Mouse (Mus musculus): ENCODE results near the gene Pou4f2.
A peak's percentile ranks its signal among the peaks of the same experiment; 100 is the strongest.

Pou4f2 gene

GRCm38 (mm10) chr8:78436071-78436651, at the start of gene Pou4f2:
Gene Pou4f2, minus strand, starts transcription at chr8:78436645.
- peak in 1 of 2 experiments; percentile 7 for DNase-seq

GRCm38 (mm10) chr8:78477051-78477829, 40.8 kb upstream of the Pou4f2 start:
- DNase-seq: no peak

DNA sequence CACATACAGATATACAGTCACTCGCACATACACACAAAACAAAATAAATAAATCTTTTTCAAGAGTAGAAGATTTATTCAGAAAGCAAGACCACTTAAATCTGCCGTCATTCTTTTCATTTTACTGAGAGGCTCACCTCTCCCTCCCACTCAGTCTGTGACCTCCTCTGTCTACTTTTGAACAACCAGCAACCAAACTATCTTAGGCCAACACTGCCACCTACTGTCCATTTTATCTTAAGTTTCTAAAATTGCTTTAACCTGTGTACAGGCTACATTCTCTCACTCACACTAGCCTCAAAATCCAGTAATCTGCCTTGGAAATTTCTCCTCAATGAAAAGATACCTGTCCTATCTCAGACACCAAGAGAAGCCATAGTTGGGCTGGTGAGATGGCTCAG, 31.4 kb upstream of the Pou4f2 start:
- no peak for DNase-seq

- DNase-seq: no peak
Measured at GRCm38 (mm10) chr8:78463941-78464340, 27.5 kb upstream of the Pou4f2 start.

GRCm38 (mm10) chr8:78456441-78456840, 20.0 kb upstream of the Pou4f2 start:
- DNase-seq: no peak

GRCm38 (mm10) chr8:78442781-78443180, 6.3 kb upstream of the Pou4f2 start:
- DNase-seq: no peak

- no peak for DNase-seq
Measured at GRCm38 (mm10) chr8:78438121-78438520, 1.7 kb upstream of the Pou4f2 start.

DNA sequence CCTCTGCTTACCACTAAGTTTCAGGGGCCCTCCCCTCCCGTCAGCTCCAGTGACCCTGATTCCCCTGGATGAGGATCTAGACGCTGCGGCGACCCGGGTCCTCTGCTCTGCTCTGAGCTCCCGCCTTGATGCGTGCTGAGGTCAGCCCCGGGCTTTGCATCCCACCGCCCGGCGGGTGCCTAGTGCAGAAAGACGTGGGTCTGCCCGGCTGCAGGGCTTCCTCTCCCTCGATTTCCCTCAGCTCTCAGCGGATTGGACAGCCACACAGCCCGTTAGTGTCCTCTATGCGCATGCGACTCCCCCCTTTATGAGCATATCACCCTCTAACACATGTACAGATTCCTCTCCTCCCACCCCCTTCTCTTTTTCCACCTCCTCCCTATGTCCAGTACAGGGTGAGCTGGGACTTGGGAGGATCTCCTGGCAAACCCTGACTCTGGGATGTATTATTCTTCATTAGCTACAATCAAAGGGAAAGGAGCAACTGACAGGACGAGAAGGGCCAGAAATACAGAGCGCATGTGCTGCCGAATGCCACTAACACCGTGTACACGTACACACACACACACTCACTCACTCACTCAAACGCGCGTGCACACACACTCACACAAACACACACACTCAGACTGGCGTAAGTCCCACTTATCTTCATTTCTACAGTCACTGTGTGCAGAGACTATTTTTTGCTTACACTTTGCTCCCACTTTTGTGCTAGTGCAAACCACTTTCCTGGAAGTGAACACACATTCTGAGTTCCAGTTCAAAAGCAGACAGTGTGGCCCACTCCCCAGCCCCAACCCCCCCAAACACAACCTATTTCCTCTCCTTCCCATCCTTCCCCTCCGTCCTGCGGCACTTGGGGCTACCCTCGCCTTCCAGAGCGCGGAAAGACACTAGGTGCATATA, 948 bp upstream of the Pou4f2 start:
- no peak for DNase-seq

GRCm38 (mm10) chr8:78436661-78437060, 216 bp upstream of the Pou4f2 start:
- no peak for DNase-seq

- DNase-seq: no peak
Measured at GRCm38 (mm10) chr8:78435624-78435960, 853 bp downstream of the Pou4f2 start.

DNA sequence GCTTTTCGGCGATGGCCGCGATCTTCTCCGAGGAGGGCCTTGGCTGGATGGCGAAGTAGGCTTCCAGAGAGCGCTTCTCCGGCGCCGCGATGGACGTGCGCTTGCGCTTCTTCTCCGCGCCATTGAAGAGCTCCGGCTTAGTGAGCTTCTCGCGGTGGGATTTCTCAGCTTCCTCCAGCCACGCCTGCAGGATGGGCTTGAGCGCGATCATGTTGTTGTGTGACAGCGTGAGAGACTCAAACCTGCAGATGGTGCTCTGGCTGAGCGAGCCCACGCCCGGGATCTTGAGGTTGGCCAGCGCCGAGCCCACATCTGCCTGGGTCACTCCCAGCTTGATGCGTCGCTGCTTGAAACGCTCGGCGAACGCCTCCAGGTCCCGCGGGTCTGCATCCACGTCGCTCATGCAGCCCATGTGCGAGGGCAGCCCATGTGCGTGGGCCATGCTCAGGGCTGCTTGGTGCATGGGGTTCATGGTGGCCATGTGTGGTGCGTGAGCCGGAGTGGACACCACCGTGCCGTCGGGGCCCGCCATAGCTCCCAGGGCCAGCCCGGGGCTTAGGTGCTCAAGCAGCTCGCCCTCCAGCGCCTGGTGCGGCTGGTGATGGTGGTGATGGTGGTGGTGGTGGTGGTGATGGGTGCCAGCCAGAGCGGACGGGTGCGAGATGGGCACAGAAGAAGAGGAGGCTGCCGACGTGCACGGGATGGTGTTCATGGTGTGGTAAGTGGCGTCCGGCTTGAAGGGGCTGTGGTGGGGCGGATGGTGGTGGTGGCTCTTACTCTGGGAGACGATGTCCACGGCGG, 1.4 kb downstream of the Pou4f2 start:
- DNase-seq: no peak

- no peak for DNase-seq
Measured at GRCm38 (mm10) chr8:78434340-78434739, 2.1 kb downstream of the Pou4f2 start.

DNA sequence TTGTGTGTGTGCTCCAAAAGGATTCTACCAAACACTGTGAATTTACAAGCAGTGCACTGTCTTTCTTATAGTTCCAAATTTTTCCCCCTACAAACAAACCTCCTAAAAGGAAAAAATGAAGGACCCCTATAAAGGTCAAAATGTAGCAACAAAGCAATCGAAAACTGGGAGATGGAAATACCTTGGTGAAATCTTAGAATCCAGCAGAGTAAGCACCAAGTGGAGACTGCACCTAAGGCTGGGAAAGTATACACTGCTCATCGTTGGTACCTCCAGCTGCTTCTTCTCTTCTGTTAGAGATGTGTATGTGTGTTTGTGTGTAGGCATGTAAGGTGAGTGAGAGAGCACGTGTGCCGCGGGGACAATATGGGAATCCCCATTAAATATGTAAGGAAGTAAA, 3.1 kb downstream of the Pou4f2 start:
- no peak for DNase-seq

DNA sequence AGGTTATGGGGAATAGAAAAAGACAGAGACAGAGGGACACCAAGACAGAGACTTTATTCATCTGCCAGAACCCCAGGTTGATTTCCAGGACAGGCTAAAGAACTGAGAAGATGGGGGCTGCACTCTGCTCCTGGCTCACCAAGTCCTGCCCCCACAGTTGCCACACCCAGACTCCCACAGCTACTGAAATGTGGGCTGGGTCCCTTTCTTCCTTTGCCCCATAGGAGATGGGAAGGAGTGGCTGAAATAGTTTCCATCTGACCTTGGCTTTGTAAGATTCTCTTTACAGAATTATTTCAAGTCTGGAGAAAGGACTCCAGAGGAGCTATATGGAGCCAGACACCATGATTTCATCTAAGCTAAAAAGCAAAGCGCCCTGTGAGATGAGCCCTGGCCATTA, 4.0 kb downstream of the Pou4f2 start:
- DNase-seq: no peak

- no peak for DNase-seq
Measured at GRCm38 (mm10) chr8:78431356-78431755, 5.1 kb downstream of the Pou4f2 start.

- no peak for DNase-seq
Measured at GRCm38 (mm10) chr8:78428148-78428547, 8.3 kb downstream of the Pou4f2 start.

- no peak for DNase-seq
Measured at GRCm38 (mm10) chr8:78427769-78428130, 8.7 kb downstream of the Pou4f2 start.

DNA sequence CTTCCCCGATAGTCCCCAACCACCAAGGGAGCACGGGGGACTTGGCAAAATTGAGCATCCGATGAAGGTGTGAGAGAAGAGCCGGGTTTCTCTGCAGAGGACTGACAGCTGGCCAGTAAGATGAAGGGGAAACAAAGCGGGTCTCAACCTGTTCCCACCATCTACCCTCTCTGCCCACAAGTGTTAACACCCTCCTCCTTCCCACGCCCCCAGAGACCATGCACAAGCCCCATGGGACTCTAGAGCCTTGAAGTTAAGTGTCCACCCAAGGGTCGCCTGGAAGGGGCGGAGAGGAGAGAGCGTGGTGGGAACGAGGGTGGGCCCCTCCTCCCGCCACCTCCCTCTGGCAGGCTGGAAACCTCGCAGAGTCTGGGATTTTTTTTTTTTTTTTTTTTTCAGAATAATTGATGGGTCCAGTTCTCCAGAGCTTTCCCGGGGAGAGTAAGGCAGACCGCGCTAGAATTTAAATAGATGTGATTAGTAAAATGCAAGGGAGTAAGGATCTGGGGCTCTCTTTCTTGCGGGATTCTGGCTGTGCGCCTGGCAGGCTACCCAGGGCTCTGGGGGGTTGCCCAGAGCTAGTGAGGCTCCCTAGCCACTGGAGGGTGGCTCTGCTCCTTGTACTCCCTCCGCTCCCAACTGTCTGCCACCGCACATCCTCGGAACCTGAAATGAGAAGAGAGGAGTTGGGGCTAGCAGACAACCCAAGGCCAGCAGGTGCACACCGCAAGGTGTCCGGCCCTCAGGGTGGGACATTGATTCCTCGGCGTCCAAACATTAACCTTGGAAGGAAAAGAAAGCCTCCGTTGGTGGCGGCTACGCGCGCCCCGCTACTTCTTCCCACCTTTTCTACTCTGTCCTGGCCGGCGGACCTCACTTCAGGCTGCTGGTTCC, 9.3 kb downstream of the Pou4f2 start:
- DNase-seq: no peak

DNA sequence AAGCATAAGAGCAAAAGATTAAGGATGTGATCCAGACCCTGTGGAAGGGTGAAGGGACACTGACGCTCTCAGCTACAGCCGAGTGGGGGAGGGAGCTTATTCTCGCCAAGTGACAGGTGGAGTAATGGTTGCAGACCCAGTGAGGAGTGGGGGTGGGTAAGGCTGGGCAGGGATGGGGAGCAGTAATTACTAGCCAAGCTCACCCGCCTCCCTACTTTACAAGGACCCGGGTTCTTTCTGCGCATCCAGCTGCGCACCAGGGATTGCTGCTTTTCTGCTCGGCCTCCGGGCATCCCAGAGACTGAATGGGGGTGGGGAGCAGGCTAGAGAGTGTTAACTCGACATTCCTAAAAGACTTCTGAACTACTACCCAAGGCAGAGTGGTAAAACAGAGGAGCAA, 10.0 kb downstream of the Pou4f2 start:
- DNase-seq: no peak

DNA sequence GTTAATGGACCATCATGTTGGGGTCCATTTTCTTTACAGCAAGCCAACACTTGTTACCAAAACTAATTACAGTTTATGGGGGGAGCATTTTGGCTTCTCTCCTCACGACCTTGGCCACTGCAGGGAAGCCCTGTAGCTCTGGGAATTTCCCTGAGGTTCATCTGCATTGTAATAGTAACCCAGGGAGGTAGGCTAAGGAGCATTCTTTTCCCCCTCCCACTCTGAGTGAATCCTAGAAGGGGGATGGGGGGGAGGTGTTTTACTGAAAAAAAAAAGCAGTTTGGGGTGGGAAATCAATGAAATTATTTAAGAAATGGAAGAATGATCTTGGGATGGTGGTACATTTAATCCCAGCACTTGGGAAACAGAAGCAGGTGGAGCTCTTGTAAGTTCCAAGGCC, 12.5 kb downstream of the Pou4f2 start:
- DNase-seq: no peak

DNA sequence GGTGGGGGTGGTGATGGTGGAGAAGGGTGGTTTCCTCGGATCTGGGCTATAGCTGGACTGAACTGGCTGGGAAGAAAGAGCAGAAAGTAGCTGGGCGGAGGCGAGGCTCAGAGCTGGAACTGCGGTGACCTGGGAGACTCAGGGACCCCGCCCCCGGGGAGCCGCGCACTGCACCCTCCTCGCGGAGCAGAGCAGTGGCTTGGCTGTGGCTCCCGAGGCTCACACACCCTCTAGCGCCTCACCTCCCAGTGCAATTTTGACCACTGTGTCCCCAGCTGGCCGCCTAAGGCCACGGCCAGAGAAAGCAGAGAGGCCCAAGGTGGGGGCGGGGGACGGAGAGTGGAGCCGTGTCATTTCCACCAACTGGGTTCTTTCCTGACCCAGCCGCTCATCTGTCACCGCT, 16.3 kb downstream of the Pou4f2 start:
- no peak for DNase-seq

DNA sequence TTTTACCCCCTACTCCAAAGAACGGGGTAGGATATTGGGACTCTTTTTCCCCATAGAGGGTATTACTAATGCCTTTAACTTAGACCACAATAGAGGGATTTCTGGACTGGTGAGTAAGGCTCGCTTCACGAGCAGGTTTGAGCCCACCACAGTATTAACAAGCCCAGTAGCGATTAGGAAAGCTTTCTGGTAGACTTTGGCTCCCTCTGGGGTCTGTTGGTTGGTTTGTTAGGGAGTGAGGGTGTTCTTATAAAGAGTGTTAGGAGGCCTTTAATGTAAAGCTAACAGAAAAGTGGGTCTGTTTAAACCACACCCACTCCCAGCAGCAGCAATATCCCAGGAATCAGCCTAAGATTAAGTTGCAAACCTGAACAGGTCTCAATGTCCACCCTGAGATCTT, 17.2 kb downstream of the Pou4f2 start:
- no peak for DNase-seq

Data from cerebellum, adult 18-20 months (tissue).